Mouse (Mus musculus) spleen, adult 2 months (tissue): ENCODE data around the gene Tnks2. TPM values are rescaled to one million over a fixed set of nuclear protein-coding genes. Genes with fewer than 3 reads are reported as not detected.
A peak's percentile ranks its signal among the peaks of the same experiment; 100 is the strongest.

Source experiments
- DNase-seq, 2 experiments: peaks; one replicate each; pipeline versions ENCODE4 v3.0.0 to v3.0.0-alpha.2; 2012 to 2021; ENCODE audit warnings: low spot score in 2 of 2, low read depth in 1 of 2
- H3K27ac ChIP-seq: fragments of 200-500 bp; 2 replicates; pipeline ENCODE4 v1.5.1; 2012; ENCODE audit warnings: low read length, inconsistent platforms; ENCODE audit not compliant: insufficient read depth
- H3K27me3 ChIP-seq: fragments of 200-500 bp; 2 replicates; pipeline ENCODE4 v1.6.1; 2012; ENCODE audit warnings: mild to moderate bottlenecking, moderate library complexity, low read length, inconsistent platforms; ENCODE audit not compliant: control insufficient read depth, insufficient read depth
- H3K36me3 ChIP-seq: fragments of 200-500 bp; 2 replicates; pipeline ENCODE4 v1.6.1; 2012; ENCODE audit warnings: mild to moderate bottlenecking, low read length, inconsistent platforms; ENCODE audit not compliant: control insufficient read depth, insufficient read depth
- H3K4me1 ChIP-seq: fragments of 200-500 bp; 2 replicates; pipeline ENCODE4 v1.6.1; 2011; ENCODE audit warnings: inconsistent platforms; ENCODE audit not compliant: control insufficient read depth, insufficient read depth, insufficient read length
- H3K4me3 ChIP-seq: fragments of 200-500 bp; 2 replicates; pipeline ENCODE4 v1.5.1; 2011; ENCODE audit warnings: mild to moderate bottlenecking, inconsistent platforms; ENCODE audit not compliant: insufficient read depth, insufficient read length; ENCODE audit errors: extremely low read depth
- CTCF ChIP-seq: fragments of 200-500 bp; IDR thresholded peaks from 2 replicates; pipeline ENCODE4 v1.5.1; 2011; ENCODE audit warnings: mild to moderate bottlenecking, inconsistent platforms; ENCODE audit not compliant: insufficient read depth, insufficient read length, insufficient replicate concordance; ENCODE audit errors: extremely low read depth
- POLR2A ChIP-seq: fragments of 200-500 bp; IDR thresholded peaks from 2 replicates; pipeline ENCODE4 v1.6.1; 2011; ENCODE audit warnings: low read depth, low read length, inconsistent platforms
- WGBS: fragments of 180-500 bp; shearing (Covaris S2); methylation state at CpG from one replicate; pipeline ENCODE4 v1.1.7; 2018; 5-methylcytosine and 5-hydroxymethylcytosine counted together
- polyA plus RNA-seq: library from polyadenylated mRNA; depleted of rRNA; stranded (reverse); fragments of >200 nt; gene quantifications from 2 replicates; pipeline ENCODE4 v1.2.3, GENCODE M21; 2012

The Tnks2 gene
- polyA plus RNA-seq, 1 experiment, result 14.2 TPM

DNA sequence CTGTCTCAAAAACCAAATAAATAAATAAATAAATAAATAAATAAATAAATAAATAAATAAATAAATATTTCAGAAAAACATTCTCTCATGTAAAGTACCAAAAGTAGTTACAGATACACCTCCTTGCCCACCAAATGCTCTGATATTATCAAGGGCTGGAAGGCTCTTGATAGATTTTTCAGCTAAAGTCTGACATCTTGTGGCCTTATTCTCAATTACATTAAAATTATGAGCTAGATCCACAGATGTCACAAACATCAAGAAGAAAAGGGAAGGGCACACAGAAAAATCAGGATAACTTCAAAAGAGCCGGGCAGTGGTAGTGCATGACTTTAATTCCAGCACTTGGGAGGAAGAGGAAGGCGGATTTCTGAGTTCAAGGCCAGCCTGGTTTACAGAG, 88.0 kb downstream of the Tnks2 start:
- peaks cover 6% of the 10 kb centered on the region for H3K27me3 ChIP-seq
- H3K36me3 ChIP-seq, result no peaks in the 10 kb centered on the region
- 30% methylated on average over 2 of the region's 2 CpGs for WGBS
- no peak for DNase-seq
- no peak overlapping the region for H3K4me3 ChIP-seq
- H3K4me1 ChIP-seq, result peaks cover 12% of the 10 kb centered on the region
- TF ChIP-seq POLR2A, result no peak
- H3K27ac ChIP-seq, result no peak overlapping the region

DNA sequence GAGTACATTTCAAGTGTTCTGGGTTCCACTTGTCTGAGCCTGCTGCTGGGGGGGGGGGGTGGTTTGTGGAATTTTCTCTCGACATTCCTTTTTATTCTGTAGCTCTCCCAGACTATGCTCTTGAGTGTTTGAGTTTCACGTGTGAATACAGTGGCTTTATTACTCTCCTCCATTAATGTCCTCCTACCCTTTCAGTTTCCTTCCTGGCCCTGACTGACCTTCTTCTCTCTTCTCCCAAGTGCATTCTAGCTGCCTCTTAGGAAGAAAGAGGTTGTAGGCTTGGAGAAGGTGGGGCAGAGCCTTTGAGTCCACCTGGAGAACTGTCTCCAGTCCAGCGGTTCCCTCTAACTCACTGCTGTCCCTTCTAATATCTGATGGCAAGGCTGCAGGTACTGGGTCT, 88.9 kb downstream of the Tnks2 start:
- no peak for DNase-seq
- Histone ChIP-seq H3K36me3 (no peaks in the 10 kb centered on the region), H3K4me3 (no peak overlapping the region), H3K27ac (no peak overlapping the region), H3K27me3 (peaks cover 6% of the 10 kb centered on the region), H3K4me1 (peaks cover 13% of the 10 kb centered on the region)
- no peak for TF ChIP-seq POLR2A
- TF ChIP-seq CTCF, result no peak
- 81% methylated on average over 3 of the region's 3 CpGs for WGBS

DNA sequence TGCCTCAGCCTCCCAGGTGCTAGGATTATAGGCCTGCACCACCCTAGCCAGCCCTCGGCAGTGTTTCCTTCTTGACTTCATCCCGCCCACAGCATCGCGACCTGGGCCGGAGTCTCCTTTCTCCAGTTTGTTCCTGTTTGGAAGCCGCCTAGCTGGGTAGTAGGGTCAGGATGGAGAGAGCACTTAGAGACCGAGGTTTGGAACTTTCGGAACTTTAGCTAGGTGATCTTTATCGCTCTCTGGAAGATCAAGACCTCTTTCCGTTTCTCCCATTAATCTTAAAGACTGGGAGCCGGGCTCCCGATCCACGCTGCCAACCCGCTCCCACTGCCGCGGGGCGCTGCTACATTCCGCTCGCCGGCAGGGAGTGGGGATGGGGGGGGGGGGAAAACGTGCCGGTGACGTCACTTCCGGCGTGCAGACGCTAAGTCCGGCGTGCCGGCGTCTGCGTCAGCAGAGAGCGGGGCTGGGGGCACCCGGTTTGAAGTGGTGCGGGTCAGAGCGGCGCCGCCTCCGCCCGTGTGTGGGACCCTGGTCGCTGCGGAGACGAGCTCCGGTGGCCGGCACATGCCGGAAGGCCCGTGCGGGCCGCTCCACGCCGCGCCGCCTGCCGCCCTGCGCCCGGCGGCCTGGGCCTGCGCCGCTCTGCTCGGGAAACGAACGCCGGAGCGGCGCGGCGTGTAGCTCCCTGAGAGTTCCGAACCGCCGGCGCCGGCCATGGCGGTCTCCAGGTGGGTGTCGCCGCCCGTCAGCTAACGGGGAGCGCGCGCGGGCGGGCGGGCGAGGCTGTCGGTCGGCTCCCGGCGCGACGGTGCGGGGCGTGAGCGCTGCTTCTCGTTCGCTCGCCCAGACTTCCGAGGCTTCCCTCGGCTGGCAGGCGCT, 91.9 kb downstream of the Tnks2 start, which contains the start of gene Btaf1:
Gene Btaf1, plus strand, starts transcription at position 409 of the 882 bp plus-strand sequence.
- TF ChIP-seq CTCF (no peak), POLR2A (peak; percentile 63; the same call in 1 of the 2 replicates)
- under 1% methylated on average over 98 of the region's 98 CpGs for WGBS
- no peaks in the 10 kb centered on the region for H3K36me3 ChIP-seq
- peak within 1 kb of the TSS; percentile 94 for H3K27ac ChIP-seq
- peak within 1 kb of the TSS; percentile 79 for H3K4me3 ChIP-seq
- peaks cover 12% of the 10 kb centered on the region for H3K4me1 ChIP-seq
- no peaks in the 10 kb centered on the region for H3K27me3 ChIP-seq
- DNase-seq, result peak; percentile 73

DNA sequence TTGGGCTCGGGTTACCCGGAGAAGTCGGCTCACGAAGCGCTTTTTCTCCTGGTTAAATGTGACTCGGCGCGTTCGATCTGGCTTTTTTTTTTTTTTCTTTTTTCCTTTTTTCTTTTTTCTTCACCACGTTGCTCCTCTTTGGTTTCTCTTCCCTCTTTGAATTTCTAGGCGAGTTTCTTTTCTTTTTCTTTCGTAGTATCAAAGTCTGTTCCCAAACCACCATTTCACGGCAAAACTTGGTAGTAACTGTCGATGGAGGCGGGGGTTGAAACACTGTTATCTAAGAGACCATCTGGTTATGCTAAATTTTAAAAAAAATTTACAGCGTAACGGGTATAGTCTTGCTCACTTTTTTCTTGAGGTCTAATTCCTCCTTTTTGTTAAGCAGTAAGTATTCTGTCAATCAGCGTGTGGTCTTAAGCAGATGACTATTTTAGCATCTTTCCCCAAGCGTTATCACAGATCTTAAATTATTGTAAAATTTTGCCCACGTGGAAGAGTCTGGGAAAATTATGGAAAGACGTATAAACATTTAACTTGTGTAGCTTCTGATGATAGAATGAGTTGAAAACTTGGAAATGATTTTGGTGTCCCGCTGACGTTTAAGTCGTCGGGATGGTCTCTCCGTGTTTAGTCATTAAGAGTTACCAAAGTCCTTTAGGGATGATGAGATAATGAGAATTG, 92.7 kb downstream of the Tnks2 start:
- WGBS, result 2% methylated on average over 26 of the region's 26 CpGs
- Histone ChIP-seq H3K27me3 (no peaks in the 10 kb centered on the region), H3K36me3 (no peaks in the 10 kb centered on the region), H3K27ac (peak overlapping the region; percentile 94), H3K4me3 (peak overlapping the region; percentile 79), H3K4me1 (peaks cover 12% of the 10 kb centered on the region)
- DNase-seq, result no peak
- TF ChIP-seq POLR2A, result no peak
- TF ChIP-seq CTCF, result no peak

DNA sequence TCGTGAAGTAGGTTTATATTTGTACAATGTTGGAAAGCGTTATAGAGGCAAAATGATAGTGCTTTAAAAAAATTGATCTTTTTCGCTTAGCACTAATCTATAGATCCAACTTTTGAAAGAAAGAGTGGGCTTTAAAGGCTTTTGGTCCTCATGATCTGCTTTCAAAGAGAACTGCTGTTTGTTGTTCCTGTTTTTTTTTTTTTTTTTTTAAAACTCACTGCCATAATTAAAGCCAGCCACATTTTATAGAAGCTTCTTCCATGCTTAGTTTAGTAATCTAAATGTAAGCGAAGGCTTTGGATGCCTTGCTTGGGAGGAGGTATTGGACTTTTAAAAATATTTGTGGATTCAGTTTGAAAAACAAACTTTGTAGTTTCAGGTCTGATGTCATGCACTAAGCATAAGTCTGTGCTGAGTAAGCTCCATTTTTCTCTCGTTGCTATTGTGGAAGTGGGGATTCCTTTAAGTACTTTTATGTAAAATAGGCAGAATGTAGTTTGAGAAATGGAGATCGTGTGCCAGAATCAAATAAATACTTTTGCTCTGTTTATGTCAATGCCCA, 93.8 kb downstream of the Tnks2 start:
- Histone ChIP-seq H3K4me1 (peaks cover 12% of the 10 kb centered on the region), H3K36me3 (no peaks in the 10 kb centered on the region), H3K27me3 (no peaks in the 10 kb centered on the region), H3K27ac (no peak overlapping the region), H3K4me3 (no peak overlapping the region)
- no peak for TF ChIP-seq CTCF
- no peak for TF ChIP-seq POLR2A
- WGBS, result 65% methylated on average over 6 of the region's 6 CpGs
- DNase-seq, result no peak

DNA sequence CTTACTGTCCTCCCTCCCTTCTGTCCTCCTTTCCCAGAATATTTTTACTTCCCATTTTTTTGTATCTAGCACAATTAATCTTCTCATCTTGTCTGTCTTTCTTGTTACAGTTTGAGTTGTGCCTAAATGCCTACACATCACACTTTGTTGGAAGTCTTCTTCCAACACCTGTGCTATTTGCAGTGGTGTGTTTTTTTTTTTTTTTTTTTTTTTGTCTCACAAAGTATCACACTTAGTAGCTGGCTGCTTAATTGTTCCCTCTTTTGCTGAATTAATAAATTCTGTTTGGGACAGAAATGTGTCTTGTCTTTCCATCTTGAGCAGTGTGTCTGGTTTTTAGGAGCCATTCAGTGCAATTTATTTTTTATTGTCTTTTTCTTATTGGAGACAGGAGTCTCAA, 95.8 kb downstream of the Tnks2 start:
- no peaks in the 10 kb centered on the region for H3K36me3 ChIP-seq
- no peak for DNase-seq
- peaks cover 12% of the 10 kb centered on the region for H3K4me1 ChIP-seq
- no peak for TF ChIP-seq CTCF
- TF ChIP-seq POLR2A, result no peak
- H3K27me3 ChIP-seq, result no peaks in the 10 kb centered on the region
- no peak overlapping the region for H3K4me3 ChIP-seq
- H3K27ac ChIP-seq, result no peak overlapping the region

DNA sequence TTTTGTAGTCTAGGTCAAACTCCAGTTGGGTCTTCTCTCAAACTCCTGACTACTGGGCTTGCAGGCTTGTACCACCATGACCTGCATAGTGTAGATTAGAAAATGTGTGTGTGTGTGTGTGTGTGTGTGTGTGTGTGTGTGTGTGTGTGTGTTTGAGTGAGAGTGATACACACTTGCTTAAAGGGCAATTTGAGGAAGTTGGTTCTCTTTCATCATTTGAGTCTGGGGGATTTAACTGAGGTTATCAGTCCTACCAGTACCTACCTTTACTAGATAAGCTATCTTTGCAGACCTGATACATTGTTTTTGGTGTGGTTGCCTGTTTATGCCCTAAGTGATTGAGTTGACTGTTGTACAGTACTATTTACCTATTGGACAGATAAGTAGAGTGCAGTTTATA, 98.1 kb downstream of the Tnks2 start:
- H3K4me1 ChIP-seq, result peaks cover 3% of the 10 kb centered on the region; the same call in 1 of the 2 replicates
- no peak overlapping the region for H3K27ac ChIP-seq
- no peaks in the 10 kb centered on the region for H3K27me3 ChIP-seq
- DNase-seq, result no peak
- H3K4me3 ChIP-seq, result no peak overlapping the region
- no peak for TF ChIP-seq CTCF
- no peak for TF ChIP-seq POLR2A
- no peaks in the 10 kb centered on the region for H3K36me3 ChIP-seq
